Mouse (Mus musculus) cerebellum, adult 2 months (tissue): ENCODE data around the gene Ebf1. TPM values are rescaled to one million over a fixed set of nuclear protein-coding genes. Genes with fewer than 3 reads are reported as not detected.

Source experiments
- DNase-seq, 2 experiments: peaks; one replicate each; pipeline ENCODE4 v3.0.0; 2021
- H3K27ac ChIP-seq: fragments of 200-500 bp; 2 replicates; pipeline ENCODE4 v1.5.1; 2012; ENCODE audit warnings: low read length, control low read depth, inconsistent platforms; ENCODE audit not compliant: insufficient read depth
- H3K27me3 ChIP-seq: fragments of 200-500 bp; 2 replicates; pipeline ENCODE4 v1.6.1; 2012; ENCODE audit warnings: inconsistent platforms, mild to moderate bottlenecking, low read length, moderate library complexity; ENCODE audit not compliant: control insufficient read depth, insufficient read depth
- H3K4me1 ChIP-seq: fragments of 200-500 bp; 2 replicates; pipeline ENCODE4 v1.6.1; 2011; ENCODE audit warnings: low read length; ENCODE audit not compliant: control insufficient read depth, insufficient read depth
- H3K4me3 ChIP-seq: fragments of 200-500 bp; replicated peaks from 2 replicates; pipeline ENCODE3; 2011; ENCODE audit warnings: mild to moderate bottlenecking, low read depth, low read length, control low read depth; ENCODE audit not compliant: insufficient read depth
- CTCF ChIP-seq: fragments of 200-500 bp; IDR thresholded peaks from 2 replicates; pipeline ENCODE4 v1.5.1; 2011; ENCODE audit warnings: low read depth, mild to moderate bottlenecking, control low read depth, low read length, moderate library complexity, borderline replicate concordance; ENCODE audit not compliant: insufficient read depth
- POLR2A ChIP-seq: fragments of 200-500 bp; IDR thresholded peaks from 2 replicates; pipeline ENCODE4 v1.6.1; 2011; ENCODE audit warnings: low read length, control low read depth, borderline replicate concordance; ENCODE audit not compliant: insufficient read depth
- WGBS: fragments of 180-500 bp; shearing (Covaris S2); methylation state at CpG from one replicate; pipeline ENCODE4 v1.1.7; 2018; 5-methylcytosine and 5-hydroxymethylcytosine counted together
- polyA plus RNA-seq: library from polyadenylated mRNA; depleted of rRNA; stranded (reverse); fragments of >200 nt; gene quantifications from 2 replicates; pipeline ENCODE4 v1.2.3, GENCODE M21; 2012

Gene Ebf1
- polyA plus RNA-seq, 1 experiment: 24.9 TPM

DNA sequence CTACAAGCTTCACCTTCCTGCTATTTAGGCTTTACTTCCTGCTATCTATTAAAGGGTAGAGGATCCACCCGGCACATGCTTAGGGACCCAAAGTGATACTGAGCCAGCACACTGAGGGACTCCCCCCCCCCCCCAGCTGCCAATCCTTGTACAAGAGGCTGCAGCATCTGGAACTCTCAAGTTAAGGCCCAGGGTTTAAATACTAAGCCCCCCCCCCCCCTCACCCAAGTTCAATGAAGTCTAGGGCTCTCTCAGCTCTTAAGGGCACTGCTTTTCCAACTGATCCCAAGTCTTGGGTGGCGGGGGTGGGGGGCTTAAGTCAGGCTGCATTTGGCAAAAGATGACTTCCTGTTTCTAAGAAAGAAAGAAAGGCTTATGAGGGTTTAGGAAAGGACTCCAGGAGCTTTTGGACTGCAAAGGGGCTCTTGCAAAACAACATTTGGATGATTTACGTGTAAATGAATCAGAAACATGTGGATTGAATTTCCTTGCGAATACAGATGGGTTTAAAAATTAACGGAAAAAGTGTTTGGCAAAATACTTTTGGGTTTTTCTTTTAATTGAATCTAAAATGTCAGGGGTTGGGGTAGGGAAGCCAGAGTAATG is 385.7 kb downstream of the Ebf1 start:
- 93% methylated on average over 5 of the region's 5 CpGs for whole genome bisulfite sequencing
- no peak for TF ChIP-seq CTCF
- TF ChIP-seq POLR2A: no peak
- DNase-seq: no peak
- Histone ChIP-seq H3K4me3 (no peak overlapping the region), H3K4me1 (no peaks in the 10 kb centered on the region), H3K27ac (no peak overlapping the region), H3K27me3 (no peaks in the 10 kb centered on the region)

DNA sequence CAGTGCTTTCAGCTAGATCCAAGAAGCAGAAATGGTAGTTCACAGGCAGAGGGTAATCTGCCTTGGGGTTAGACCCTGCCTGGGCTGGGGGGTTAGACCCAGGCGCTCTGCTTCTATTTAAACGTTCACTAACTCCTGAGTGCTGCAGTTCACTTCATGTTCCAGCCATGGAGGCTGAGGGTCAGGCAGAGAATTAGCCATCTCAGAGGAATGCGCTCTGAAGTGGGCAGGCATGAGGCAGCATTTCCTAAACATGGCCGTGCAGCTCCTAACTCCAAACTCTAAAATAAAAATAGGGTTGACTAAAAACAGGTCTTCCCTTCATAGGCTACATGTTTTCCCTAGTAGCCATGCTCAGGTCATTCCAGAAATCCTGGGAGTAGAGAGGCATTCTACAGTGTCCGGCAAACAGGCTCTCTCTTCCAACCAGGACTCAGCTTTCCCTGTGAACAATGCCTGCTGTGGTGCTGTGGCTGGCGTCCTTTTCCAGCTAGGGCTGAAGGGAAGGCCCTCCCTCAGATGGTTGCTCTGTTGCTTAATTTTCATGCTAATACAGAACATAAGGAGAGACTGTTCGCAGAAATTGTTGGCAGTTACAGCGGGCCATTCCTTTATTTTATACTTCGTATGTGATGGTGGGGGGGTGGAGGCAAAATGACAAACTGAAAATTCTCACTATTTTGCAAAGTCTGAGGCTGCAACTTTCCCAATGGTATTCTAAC is 386.8 kb downstream of the Ebf1 start:
- no peak overlapping the region for H3K4me3 ChIP-seq
- WGBS: 63% methylated on average over 9 of the region's 9 CpGs
- TF ChIP-seq CTCF (no peak), POLR2A (no peak)
- no peaks in the 10 kb centered on the region for H3K4me1 ChIP-seq
- H3K27me3 ChIP-seq: no peaks in the 10 kb centered on the region
- H3K27ac ChIP-seq: no peak overlapping the region
- no peak for DNase-seq

DNA sequence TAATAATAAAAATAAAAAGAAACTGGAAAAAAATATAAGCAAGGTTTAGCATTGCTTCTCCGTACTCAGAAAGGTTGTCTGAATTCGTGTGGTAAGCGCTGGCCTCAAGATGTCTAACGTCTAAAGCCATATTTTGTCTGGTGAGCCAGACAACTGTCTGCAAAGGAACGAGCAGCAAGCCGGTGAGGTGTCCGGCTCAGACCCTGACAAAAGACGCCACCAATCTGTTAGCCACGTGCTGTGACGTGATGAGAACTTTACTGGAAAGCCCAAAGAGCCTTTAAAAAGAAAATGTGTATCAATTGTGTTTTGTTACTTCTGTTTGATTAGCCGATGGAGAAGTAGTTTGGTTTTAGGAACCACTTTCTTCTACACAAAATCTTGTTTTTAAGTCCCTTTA is 390.2 kb downstream of the Ebf1 start:
- Histone ChIP-seq H3K27me3 (no peaks in the 10 kb centered on the region), H3K4me3 (no peak overlapping the region), H3K27ac (no peak overlapping the region), H3K4me1 (no peaks in the 10 kb centered on the region)
- 79% methylated on average over 11 of the region's 11 CpGs for WGBS
- DNase-seq: no peak
- TF ChIP-seq POLR2A (no peak), CTCF (no peak)

DNA sequence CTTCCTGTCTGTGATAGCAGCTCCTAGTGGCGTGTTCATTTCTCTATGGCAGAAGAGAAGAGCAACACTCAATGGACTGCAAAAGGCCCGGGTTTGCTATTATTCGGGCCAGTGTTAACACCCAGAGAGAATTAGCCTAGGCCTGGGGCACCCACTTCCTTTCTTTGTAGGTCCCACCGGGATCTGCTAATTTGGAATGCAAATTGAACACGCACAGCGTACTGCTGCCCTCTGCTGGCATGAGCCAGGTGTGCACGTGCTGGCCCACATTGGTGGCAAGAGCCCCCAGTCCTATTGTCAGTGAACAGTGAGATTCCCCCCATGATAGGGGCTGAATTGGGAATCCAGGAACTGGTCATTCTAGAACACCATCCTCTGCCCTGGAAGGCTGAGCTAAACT is 391.0 kb downstream of the Ebf1 start:
- no peaks in the 10 kb centered on the region for H3K27me3 ChIP-seq
- no peak overlapping the region for H3K4me3 ChIP-seq
- WGBS: 8% methylated on average over 7 of the region's 7 CpGs
- TF ChIP-seq CTCF: peak; percentile 97
- no peak for TF ChIP-seq POLR2A
- no peaks in the 10 kb centered on the region for H3K4me1 ChIP-seq
- DNase-seq: peak; percentile 59 to 81
- no peak overlapping the region for H3K27ac ChIP-seq

DNA sequence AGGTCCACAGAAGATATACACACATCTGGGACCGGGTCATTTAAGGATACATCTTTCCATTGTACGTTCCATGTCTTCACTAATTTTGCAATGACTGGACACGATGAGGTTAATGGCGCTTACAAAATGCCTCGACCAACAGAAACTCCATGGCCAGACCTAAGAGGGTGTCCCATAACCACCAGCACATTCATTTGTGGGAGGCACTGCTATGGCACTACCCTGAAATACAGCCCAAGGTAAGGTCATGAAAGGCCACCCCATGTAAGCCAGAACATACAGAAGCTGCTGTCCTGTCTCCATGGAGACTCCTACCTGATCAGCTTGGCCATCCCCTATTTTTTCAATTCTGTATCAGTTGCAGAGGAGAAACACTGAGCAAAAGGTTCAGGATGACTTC is 391.6 kb downstream of the Ebf1 start:
- H3K4me3 ChIP-seq: no peak overlapping the region
- no peak for TF ChIP-seq CTCF
- no peak for TF ChIP-seq POLR2A
- no peak for DNase-seq
- no peaks in the 10 kb centered on the region for H3K4me1 ChIP-seq
- 88% methylated on average over 5 of the region's 5 CpGs for WGBS
- H3K27ac ChIP-seq: no peak overlapping the region
- no peaks in the 10 kb centered on the region for H3K27me3 ChIP-seq

DNA sequence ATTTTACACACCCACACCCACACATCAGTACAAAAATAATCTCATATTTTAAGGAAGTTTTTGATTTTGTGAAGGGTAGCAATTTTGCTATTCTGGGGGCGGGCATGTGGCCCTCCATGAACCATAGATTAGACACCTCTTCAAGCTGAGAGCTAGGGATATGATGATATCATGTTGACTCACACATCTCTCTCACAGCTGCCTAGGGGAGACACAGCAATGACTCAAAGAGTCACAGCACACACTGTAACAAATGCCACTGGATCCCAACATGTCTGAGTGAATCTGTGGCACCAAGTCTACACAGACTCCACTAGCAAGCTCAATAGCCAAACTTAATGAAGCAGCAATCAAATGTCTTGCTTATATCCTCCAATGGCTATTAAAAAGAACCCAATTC is 395.0 kb downstream of the Ebf1 start:
- no peaks in the 10 kb centered on the region for H3K27me3 ChIP-seq
- no peaks in the 10 kb centered on the region for H3K4me1 ChIP-seq
- 91% methylated on average over 1 of the region's 1 CpGs for WGBS
- DNase-seq: no peak
- no peak overlapping the region for H3K4me3 ChIP-seq
- TF ChIP-seq POLR2A (no peak), CTCF (no peak)
- no peak overlapping the region for H3K27ac ChIP-seq

DNA sequence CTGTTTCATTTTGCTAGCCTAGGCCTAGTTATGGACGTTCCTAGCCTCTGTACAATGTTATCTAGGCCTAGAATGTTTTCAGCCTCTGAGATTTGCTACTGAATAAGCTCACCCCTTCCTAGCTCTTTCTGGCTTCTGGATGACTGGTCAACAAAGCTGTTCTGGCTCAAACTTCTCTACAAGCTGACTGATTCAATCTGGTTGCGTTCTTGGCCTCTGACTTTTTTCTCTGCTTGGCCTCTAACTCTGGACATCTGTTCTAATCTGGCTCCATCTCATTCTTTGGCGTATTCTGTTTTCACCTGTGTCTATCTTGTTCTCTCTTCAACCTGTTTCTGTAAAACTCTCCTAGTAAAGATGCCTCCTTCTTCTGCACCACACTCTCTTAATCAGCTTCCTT is 400.4 kb downstream of the Ebf1 start:
- H3K27me3 ChIP-seq: no peaks in the 10 kb centered on the region; the same call in 1 of the 2 replicates
- 52% methylated on average over 3 of the region's 3 CpGs for WGBS
- H3K27ac ChIP-seq: no peak overlapping the region
- H3K4me3 ChIP-seq: no peak overlapping the region
- DNase-seq: no peak
- TF ChIP-seq POLR2A: no peak
- TF ChIP-seq CTCF: no peak
- H3K4me1 ChIP-seq: no peaks in the 10 kb centered on the region

DNA sequence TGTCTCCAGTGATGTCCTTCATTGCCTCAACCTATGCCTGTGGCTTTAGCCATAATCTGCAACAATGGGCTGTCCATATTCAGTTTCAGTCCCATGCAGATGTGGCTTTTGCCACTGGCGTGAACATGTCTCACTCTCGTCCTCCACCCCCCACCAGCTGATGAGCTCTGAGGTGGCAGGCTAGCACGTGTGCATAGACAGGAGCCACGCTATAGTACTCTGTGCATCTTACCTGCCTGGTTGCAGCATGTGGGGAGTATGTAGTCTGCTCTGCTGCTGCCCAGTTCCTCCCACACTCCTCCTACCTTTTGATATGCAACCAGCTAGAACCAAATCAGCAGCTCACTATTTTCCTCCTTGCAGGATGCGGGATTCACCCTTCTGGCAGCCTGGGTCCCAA is 408.9 kb downstream of the Ebf1 start:
- Histone ChIP-seq H3K4me3 (no peak overlapping the region), H3K27me3 (no peaks in the 10 kb centered on the region), H3K4me1 (no peaks in the 10 kb centered on the region), H3K27ac (no peak overlapping the region)
- DNase-seq: no peak
- TF ChIP-seq CTCF (no peak), POLR2A (no peak)
- 96% methylated on average over 5 of the region's 5 CpGs for WGBS
